Mouse (Mus musculus) kidney, postnatal 14 days (tissue): ENCODE measurements around the gene Zfp428.
A peak's percentile ranks its signal among the peaks of the same experiment; 100 is the strongest.

Source experiments
- DNase-seq: peaks from one replicate; pipeline ENCODE4 v3.0.0; 2022; ENCODE audit warnings: mixed read lengths

Zfp428 gene

DNA sequence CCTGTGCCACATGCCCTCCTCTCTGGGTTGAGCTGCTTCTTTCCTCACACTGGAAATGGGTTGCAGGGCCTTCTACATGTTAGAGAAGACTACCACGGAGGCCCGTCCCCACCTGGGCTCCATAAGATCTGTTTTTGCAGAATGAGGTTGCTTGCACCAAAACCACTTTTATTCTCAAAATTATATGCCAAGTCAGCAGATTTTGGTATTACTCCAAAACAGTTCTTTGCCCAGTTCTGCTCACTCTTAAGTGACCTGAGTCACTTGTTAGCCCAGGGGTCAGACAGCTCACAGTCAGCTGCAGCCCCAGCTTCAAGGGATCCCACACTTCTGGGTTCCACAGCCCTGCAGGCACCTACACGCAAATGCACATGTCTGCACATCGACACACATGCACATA is 54.6 kb downstream of the Zfp428 start:
- no peak for DNase-seq

DNA sequence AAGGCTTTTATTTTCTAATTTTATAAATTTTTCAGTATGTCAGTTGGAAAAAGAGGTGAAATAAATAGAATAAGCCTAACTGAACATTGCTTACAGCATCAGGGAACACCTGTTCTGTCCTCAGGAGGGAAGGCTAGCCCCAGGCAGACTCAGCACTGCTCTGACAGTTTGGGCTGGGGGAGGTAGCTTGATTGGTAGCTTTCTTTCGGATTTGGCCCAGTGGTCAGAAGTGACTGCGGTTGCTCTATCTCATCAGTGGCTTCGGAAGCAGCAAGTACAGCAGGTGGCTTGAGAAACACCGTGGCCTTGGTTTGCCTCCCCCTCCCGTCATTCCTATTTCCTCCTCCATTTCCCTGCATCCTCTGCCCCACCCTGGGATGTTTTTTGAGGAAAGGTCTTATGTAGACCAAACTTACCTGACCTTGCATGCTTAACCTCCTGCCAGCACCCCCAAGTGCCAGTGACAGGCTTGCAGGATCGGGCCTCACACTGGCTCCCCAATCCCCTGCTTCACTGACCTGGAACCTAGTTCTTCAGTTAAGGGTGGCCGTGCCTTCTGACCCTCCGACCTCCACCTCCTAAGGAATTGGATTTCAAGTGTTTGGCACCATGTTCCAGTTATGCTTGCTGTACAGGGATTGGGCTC is 56.5 kb downstream of the Zfp428 start:
- DNase-seq = no peak

DNA sequence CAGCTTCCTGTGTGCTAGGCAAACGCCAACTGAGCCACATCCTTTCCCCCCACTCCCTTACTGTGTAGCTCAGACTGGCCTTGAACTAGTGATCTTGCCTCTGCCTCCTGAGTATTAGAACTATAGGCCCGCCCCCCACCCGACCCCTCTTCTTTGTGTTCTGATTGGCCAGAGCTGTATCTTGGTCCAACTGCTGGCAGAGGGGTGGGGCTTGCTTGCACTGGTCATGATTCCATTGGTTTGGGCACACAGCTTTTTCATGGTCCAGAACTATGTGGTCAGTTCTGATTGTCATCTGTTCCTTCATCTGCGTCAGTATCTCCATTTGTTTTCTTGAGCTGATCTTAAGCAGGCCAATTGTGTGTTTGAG is 57.0 kb downstream of the Zfp428 start:
- DNase-seq = no peak

DNA sequence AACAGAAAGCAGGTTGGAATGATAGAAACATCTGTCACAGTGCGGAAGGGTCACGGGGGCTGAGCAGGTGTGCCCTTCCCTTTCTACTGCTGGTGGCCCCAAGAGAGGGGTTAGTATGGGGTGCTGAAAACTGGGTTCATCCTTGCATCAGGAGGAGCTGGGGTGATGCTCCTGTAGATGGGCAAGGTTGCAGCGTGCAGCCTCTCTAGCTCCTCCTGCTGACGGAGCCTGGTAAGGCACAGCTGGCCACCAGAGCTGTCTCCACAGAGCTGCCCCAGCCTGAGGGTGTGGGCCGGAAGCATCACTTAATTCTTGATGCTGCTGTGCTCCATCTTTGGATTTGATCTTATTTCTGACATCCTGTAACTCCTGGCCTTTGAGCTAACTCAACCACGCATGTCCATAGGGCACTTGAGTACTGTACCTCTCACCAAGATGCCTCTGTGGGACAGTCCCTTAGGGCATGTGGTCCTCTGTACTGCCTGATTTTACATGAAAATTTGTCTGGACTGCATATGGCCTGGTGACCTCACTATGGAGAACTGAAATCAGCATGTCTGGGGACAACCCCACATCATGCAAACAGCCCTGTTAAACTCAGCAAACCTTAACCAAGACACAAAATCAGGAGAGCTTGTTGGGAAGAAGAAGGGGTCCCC is 57.9 kb downstream of the Zfp428 start:
- DNase-seq = peak; percentile 74
